Mouse (Mus musculus): ENCODE data around the gene Cgrrf1. TPM values are rescaled to one million over a fixed set of nuclear protein-coding genes. Genes with fewer than 3 reads are reported as not detected.

Gene Cgrrf1
- polyA plus RNA-seq, 1 experiment from 2014 or later = 35.2 TPM

DNA sequence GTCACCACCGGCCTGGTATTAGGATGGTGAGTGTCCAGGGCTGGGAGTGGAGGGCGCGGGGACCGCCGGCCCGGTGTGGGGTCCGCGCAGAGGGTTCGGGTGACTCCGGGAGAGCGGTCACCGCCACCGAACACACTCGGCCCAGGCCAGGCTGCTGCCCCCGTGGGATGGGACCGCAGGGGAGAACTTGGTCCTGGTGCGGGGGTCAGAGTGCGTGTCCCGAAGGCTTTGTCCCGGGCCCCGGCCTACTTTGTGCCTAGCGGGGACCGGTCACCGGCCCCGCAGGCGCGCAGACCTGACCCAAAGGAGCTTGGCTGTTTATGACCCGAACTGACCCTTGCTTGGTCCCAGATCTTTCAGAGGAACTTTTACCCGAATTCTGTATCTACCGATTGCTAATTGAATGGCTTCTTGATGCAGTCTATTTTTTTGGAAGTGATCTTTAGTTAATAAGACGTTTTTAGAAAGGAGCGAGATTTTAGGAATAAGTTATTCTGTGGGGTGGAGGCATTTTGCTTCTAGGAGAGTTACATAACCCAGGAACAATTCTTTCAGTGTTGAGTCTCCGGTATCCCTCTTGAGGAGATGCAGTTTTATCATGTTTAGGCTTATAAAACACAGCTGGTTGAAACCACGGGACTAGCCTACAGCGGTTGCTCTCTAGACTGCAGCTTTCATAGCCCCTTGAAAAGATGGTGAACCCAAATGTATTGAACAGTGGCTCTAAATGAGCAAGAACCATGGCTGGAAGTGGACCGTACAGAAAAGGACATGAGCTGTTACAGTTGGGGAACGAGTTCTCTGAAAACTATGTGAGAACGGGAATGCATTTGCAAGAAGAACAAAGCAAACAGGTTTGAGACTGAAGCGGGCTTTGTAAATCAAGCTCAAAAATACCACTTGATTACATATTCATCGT lies 688 bp downstream of the Cgrrf1 start:
- H3K27me3 ChIP-seq (ENCODE audit: control insufficient read depth, insufficient read depth, low read length) = no peaks in the 10 kb centered on the region
- DNase-seq (ENCODE audit: low spot score) (peak; percentile 23), ATAC-seq (ENCODE audit: insufficient number of reproducible peaks, low FRiP score, low TSS enrichment, low read depth) (no peak; the same call in 1 of the 2 replicates)
- H3K27ac ChIP-seq (replicated peaks; ENCODE audit: low read depth, low read length) = no peak overlapping the region
- peak overlapping the region; percentile 82 for H3K9ac ChIP-seq (ENCODE audit: low read length)
- peak overlapping the region; percentile 69 for H3K4me2 ChIP-seq (ENCODE audit: low read depth, severe bottlenecking)
- no peaks in the 10 kb centered on the region; the same call in 1 of the 2 replicates for H3K4me1 ChIP-seq (ENCODE audit: control insufficient read depth, insufficient read depth, low read length)
- H3K36me3 ChIP-seq (ENCODE audit: control insufficient read depth, insufficient read depth, low read length) = no peaks in the 10 kb centered on the region
- peak overlapping the region; percentile 78 for H3K4me3 ChIP-seq (ENCODE audit: low read depth, low read length)
- H3K9me3 ChIP-seq (ENCODE audit: control insufficient read depth, low read length) = no peaks in the 10 kb centered on the region
- 9% methylated on average over 40 of the region's 40 CpGs for WGBS

GRCm38 (mm10) chr14:46839326-46839725 lies 7.4 kb downstream of the Cgrrf1 start:
- WGBS = 63% methylated on average over 4 of the region's 4 CpGs
- Histone ChIP-seq H3K9me3 (ENCODE audit: control insufficient read depth, low read length) (no peaks in the 10 kb centered on the region), H3K4me3 (ENCODE audit: low read depth, low read length) (no peak overlapping the region), H3K9ac (ENCODE audit: low read length) (no peak overlapping the region), H3K4me1 (ENCODE audit: control insufficient read depth, insufficient read depth, low read length) (no peaks in the 10 kb centered on the region), H3K27me3 (ENCODE audit: control insufficient read depth, insufficient read depth, low read length) (no peaks in the 10 kb centered on the region), H3K36me3 (ENCODE audit: control insufficient read depth, insufficient read depth, low read length) (no peaks in the 10 kb centered on the region), H3K4me2 (ENCODE audit: low read depth, severe bottlenecking) (no peak overlapping the region), H3K27ac (replicated peaks; ENCODE audit: low read depth, low read length) (no peak overlapping the region)
- ATAC-seq (ENCODE audit: insufficient number of reproducible peaks, low FRiP score, low TSS enrichment, low read depth) (no peak), DNase-seq (ENCODE audit: low spot score) (no peak)

GRCm38 (mm10) chr14:46845706-46846105 lies 13.8 kb downstream of the Cgrrf1 start:
- Histone ChIP-seq H3K9me3 (ENCODE audit: control insufficient read depth, low read length) (no peaks in the 10 kb centered on the region), H3K36me3 (ENCODE audit: control insufficient read depth, insufficient read depth, low read length) (no peaks in the 10 kb centered on the region), H3K27me3 (ENCODE audit: control insufficient read depth, insufficient read depth, low read length) (no peaks in the 10 kb centered on the region), H3K27ac (replicated peaks; ENCODE audit: low read depth, low read length) (no peak overlapping the region), H3K4me1 (ENCODE audit: control insufficient read depth, insufficient read depth, low read length) (no peaks in the 10 kb centered on the region), H3K9ac (ENCODE audit: low read length) (no peak overlapping the region), H3K4me2 (ENCODE audit: low read depth, severe bottlenecking) (no peak overlapping the region), H3K4me3 (ENCODE audit: low read depth, low read length) (no peak overlapping the region)
- WGBS = 92% methylated on average over 11 of the region's 11 CpGs
- ATAC-seq (ENCODE audit: insufficient number of reproducible peaks, low FRiP score, low TSS enrichment, low read depth) = no peak
- DNase-seq (ENCODE audit: low spot score) = peak; percentile 15

DNA sequence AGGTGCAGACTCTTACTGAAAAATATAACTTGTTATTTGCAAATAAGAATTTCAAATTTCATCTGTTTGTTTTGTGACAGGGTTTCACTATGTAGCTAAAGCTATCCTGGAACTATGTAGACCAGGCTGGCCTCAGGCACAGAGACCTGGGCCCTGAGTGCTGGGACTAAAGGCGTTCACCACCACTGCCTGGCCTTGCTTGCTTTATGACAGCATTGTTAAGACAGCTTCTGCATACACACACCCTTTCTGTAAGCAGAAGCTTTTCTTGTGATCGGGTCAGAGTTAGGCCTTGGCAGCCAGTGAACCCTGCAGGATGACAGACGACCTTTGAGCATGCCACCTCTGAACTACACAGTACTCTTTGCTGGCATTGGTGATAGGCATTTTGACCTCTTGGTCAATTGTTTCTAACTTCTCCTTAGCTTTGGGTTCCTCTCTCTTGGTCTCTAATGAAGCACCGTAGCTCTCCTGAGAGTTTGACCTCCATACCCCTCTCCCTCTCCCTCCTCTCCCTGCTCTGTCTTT lies 16.2 kb downstream of the Cgrrf1 start:
- Histone ChIP-seq H3K36me3 (ENCODE audit: control insufficient read depth, insufficient read depth, low read length) (no peaks in the 10 kb centered on the region), H3K27ac (replicated peaks; ENCODE audit: low read depth, low read length) (no peak overlapping the region), H3K9ac (ENCODE audit: low read length) (no peak overlapping the region), H3K27me3 (ENCODE audit: control insufficient read depth, insufficient read depth, low read length) (no peaks in the 10 kb centered on the region), H3K4me1 (ENCODE audit: control insufficient read depth, insufficient read depth, low read length) (no peaks in the 10 kb centered on the region), H3K9me3 (ENCODE audit: control insufficient read depth, low read length) (no peaks in the 10 kb centered on the region), H3K4me2 (ENCODE audit: low read depth, severe bottlenecking) (no peak overlapping the region), H3K4me3 (ENCODE audit: low read depth, low read length) (no peak overlapping the region)
- WGBS = 84% methylated on average over 4 of the region's 4 CpGs
- ATAC-seq (ENCODE audit: insufficient number of reproducible peaks, low FRiP score, low TSS enrichment, low read depth) (no peak), DNase-seq (ENCODE audit: low spot score) (no peak)

DNA sequence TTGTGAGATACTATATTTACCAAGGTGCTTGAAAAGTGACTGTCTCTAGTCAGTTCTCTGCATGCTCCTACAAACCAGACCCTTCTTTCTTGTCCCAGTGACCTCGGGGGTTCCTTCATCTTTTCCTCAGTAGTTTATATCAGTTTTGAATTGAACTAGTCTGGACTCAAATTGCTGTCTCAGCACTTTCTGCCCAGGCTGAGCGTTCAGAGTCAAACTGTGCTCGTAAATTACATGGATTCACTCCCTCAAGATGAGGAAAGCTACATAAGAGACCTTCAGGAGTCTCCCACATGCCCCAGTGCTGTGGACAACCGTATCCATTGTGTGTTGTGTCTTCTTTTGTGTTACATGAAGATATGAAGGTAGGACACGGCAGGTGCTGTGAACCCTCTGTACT lies 16.8 kb downstream of the Cgrrf1 start:
- Histone ChIP-seq H3K4me3 (ENCODE audit: low read depth, low read length) (no peak overlapping the region), H3K4me1 (ENCODE audit: control insufficient read depth, insufficient read depth, low read length) (no peaks in the 10 kb centered on the region), H3K36me3 (ENCODE audit: control insufficient read depth, insufficient read depth, low read length) (no peaks in the 10 kb centered on the region), H3K27me3 (ENCODE audit: control insufficient read depth, insufficient read depth, low read length) (no peaks in the 10 kb centered on the region), H3K9ac (ENCODE audit: low read length) (no peak overlapping the region), H3K4me2 (ENCODE audit: low read depth, severe bottlenecking) (no peak overlapping the region), H3K9me3 (ENCODE audit: control insufficient read depth, low read length) (no peaks in the 10 kb centered on the region), H3K27ac (replicated peaks; ENCODE audit: low read depth, low read length) (no peak overlapping the region)
- DNase-seq (ENCODE audit: low spot score) (no peak), ATAC-seq (ENCODE audit: insufficient number of reproducible peaks, low FRiP score, low TSS enrichment, low read depth) (no peak)
- WGBS = 83% methylated on average over 5 of the region's 5 CpGs

GRCm38 (mm10) chr14:46849769-46850168 lies 17.8 kb downstream of the Cgrrf1 start:
- Histone ChIP-seq H3K9me3 (ENCODE audit: control insufficient read depth, low read length) (no peaks in the 10 kb centered on the region), H3K9ac (ENCODE audit: low read length) (no peak overlapping the region), H3K4me1 (ENCODE audit: control insufficient read depth, insufficient read depth, low read length) (no peaks in the 10 kb centered on the region), H3K4me2 (ENCODE audit: low read depth, severe bottlenecking) (no peak overlapping the region), H3K4me3 (ENCODE audit: low read depth, low read length) (no peak overlapping the region), H3K36me3 (ENCODE audit: control insufficient read depth, insufficient read depth, low read length) (no peaks in the 10 kb centered on the region), H3K27me3 (ENCODE audit: control insufficient read depth, insufficient read depth, low read length) (no peaks in the 10 kb centered on the region), H3K27ac (replicated peaks; ENCODE audit: low read depth, low read length) (no peak overlapping the region)
- WGBS = 94% methylated on average over 1 of the region's 1 CpGs
- no peak for DNase-seq (ENCODE audit: low spot score)
- ATAC-seq (ENCODE audit: insufficient number of reproducible peaks, low FRiP score, low TSS enrichment, low read depth) = no peak

DNA sequence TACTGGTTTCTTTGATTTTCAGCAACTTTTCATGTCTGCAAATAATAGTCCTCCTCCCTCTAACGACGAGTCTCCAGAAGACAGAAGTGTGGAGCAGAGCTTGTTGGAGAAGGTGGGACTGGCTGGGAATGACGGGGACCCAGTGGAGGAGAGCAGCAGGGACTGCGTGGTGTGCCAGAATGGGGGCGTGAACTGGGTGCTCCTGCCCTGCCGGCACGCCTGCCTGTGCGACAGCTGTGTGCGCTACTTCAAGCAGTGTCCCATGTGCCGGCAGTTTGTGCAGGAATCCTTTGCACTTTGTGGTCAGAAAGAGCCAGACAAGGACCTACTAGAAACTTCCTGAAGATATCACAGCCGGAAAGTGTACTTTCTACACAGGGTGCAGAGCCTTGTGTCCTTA lies 21.8 kb downstream of the Cgrrf1 start:
- WGBS = 85% methylated on average over 11 of the region's 11 CpGs
- Histone ChIP-seq H3K4me2 (ENCODE audit: low read depth, severe bottlenecking) (no peak overlapping the region), H3K36me3 (ENCODE audit: control insufficient read depth, insufficient read depth, low read length) (no peaks in the 10 kb centered on the region), H3K9ac (ENCODE audit: low read length) (no peak overlapping the region), H3K4me1 (ENCODE audit: control insufficient read depth, insufficient read depth, low read length) (no peaks in the 10 kb centered on the region), H3K27me3 (ENCODE audit: control insufficient read depth, insufficient read depth, low read length) (no peaks in the 10 kb centered on the region), H3K27ac (replicated peaks; ENCODE audit: low read depth, low read length) (no peak overlapping the region), H3K9me3 (ENCODE audit: control insufficient read depth, low read length) (no peaks in the 10 kb centered on the region), H3K4me3 (ENCODE audit: low read depth, low read length) (no peak overlapping the region)
- ATAC-seq (ENCODE audit: insufficient number of reproducible peaks, low FRiP score, low TSS enrichment, low read depth) (no peak), DNase-seq (ENCODE audit: low spot score) (no peak)

GRCm38 (mm10) chr14:46862922-46863321 lies 31.0 kb downstream of the Cgrrf1 start:
- Histone ChIP-seq H3K4me2 (ENCODE audit: low read depth, severe bottlenecking) (no peak overlapping the region), H3K4me1 (ENCODE audit: control insufficient read depth, insufficient read depth, low read length) (no peaks in the 10 kb centered on the region), H3K27ac (replicated peaks; ENCODE audit: low read depth, low read length) (no peak overlapping the region), H3K9me3 (ENCODE audit: control insufficient read depth, low read length) (no peaks in the 10 kb centered on the region), H3K4me3 (ENCODE audit: low read depth, low read length) (no peak overlapping the region), H3K27me3 (ENCODE audit: control insufficient read depth, insufficient read depth, low read length) (no peaks in the 10 kb centered on the region), H3K9ac (ENCODE audit: low read length) (no peak overlapping the region), H3K36me3 (ENCODE audit: control insufficient read depth, insufficient read depth, low read length) (no peaks in the 10 kb centered on the region)
- no peak for ATAC-seq (ENCODE audit: insufficient number of reproducible peaks, low FRiP score, low TSS enrichment, low read depth)
- no peak for DNase-seq (ENCODE audit: low spot score)
- 91% methylated on average over 5 of the region's 5 CpGs for WGBS
